Mouse (Mus musculus): ENCODE data around the gene Pde4b.

Gene Pde4b

DNA sequence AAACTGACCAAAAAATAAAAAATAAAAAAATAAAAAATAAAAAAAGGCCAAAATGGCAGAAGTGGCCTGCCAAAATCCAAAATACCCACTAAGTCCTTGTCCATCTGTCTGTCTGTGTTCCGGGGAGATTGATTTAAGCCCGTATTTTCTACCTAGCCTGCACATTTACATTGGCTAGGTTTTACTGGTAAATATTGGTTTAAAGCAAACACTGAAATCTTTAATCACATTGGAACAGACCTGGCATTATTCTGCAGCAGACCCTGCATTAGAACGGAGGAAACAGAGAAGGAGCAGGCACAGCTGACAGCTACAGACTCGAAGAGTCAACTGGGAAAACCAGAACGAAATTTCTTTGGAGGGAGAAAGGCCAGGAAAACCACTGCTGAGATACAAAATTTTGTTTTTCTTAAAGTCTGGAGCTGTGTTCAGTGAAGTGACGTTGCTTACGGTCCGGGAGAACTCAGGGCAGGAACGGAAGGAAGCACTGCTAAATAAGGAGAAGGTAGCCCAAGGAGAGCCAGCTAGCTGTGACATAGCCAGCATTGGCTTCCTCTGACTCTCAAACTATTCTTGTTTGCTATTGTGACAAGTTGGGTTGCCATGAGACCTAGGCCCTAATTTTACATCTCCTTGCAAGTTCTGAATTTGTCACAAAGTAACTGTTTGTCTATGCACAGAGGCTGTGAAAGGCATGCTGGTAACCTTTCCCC, 470.3 kb downstream of the Pde4b start:
- no peak for DNase-seq

DNA sequence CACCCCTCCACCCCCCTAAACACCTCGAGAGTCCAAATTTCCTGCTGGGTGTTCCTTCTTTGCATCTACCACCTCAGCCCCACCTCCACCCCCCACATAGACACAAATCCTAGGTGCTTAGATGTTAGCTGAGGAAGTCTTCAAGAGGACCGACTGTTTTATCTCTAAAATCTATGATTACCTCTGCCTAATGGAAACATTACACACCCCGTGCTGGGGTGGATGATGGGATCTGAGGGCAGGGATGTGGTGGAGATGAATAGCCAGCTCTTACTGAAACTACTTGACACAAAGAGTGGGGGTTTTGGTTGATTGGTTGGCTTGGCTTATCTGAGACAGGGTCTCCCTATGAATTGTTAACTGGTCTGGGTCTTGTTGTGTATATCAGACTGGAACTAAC, 471.0 kb downstream of the Pde4b start:
- no peak for DNase-seq

GRCm38 (mm10) chr4:102560676-102561280, 473.4 kb downstream of the Pde4b start:
- DNase-seq: no peak

DNA sequence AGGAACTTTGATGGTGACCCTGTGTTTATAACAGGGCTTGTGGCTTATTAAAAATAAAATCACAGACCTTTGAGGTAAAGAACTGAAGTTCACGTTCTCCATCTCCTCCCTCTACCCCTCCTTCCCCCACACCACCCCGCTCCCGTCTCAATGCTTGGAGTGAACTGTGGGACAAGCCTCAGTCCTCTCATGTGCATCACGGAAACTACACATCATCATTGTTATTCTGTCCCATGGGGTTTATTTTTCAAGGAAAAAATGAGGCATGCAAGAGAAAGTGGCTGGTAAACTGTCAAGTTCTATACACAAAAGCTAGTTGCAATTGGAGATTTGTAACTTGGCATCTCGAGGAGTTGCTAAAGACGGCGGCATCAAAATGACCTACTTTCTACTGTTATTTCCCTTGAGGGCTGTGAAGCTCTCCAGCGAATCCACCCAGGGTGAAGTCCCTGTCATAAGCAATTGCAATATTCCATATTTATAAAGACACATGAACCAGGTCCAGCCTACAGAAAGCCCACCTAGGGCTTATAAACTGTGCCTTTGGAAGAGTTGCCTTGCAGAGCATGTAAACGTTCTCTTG, 476.0 kb downstream of the Pde4b start:
- DNase-seq: no peak

DNA sequence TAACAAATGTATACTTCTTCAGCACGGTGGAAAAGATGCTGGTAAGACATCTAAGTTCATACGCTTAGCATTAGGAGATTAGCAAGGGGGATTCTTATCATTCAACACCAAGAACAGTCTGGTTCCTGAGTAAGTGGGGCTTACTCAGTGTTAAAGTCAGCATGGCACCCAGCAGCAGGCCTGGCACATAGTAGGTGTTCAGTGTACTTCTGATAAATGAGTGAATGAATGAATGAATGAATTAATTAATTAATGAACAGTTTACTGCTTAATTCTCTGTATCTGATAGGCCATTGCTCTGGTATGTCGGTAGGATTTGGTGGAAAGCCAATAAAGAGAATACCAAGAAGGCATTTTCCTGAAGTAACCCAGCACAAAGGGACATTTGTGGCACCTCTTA, 476.9 kb downstream of the Pde4b start:
- no peak for DNase-seq

GRCm38 (mm10) chr4:102566421-102566820, 479.1 kb downstream of the Pde4b start:
- DNase-seq: no peak

- no peak for DNase-seq
Observed at GRCm38 (mm10) chr4:102567111-102567510, 479.8 kb downstream of the Pde4b start.

DNA sequence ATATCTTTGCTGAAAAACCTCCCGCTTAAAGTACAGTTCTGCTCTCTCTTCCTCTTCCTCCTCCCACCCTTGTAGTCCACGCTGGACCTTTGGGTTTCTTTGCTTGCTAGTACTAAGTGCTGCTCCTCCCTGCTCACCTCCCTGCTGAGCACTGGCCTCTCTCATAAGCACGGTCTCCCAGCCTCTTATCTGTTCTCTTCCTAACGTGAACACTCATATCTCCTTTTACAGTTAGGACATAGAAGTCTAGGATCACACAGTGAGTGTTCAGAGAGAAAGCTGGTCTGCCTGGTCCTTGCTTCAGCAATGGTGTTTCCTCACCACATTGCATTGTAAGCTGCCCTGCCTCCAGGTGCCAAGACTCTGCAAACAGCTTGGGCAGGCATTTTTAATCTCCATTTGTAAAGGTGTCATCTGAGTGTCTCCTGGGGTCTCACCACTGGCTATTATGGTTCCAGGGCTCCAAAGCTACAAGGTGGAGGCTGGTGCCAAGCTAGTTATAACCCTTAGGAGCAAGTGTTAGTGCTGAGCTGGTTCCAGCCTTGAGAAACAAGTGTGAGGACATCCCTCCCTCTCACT, 480.4 kb downstream of the Pde4b start:
- DNase-seq: no peak

GRCm38 (mm10) chr4:102568591-102568990, 481.2 kb downstream of the Pde4b start:
- DNase-seq: no peak

DNA sequence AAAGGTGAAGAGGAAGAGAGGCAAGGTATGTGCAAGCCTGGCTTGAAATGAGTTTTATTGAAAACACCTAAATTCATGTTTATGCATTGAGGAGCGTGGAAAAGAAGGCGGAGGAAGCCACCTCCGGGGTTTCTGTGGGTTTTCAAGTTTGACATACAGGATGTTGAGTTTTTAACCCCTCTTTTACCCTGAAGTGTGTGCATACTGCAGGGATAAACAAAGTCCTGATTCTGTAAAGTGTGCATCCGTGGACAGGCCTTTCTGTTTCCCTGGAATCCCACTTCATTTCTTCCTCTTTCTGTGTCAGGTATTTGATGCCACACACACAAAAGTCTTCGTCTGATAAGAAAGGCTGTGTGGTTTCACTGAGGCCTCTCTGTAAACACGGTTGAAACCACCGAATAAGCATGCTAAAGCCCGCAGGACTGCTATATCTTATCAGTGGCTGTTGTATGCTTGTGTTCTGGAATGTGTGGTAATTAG, 481.8 kb downstream of the Pde4b start:
- DNase-seq: no peak

DNA sequence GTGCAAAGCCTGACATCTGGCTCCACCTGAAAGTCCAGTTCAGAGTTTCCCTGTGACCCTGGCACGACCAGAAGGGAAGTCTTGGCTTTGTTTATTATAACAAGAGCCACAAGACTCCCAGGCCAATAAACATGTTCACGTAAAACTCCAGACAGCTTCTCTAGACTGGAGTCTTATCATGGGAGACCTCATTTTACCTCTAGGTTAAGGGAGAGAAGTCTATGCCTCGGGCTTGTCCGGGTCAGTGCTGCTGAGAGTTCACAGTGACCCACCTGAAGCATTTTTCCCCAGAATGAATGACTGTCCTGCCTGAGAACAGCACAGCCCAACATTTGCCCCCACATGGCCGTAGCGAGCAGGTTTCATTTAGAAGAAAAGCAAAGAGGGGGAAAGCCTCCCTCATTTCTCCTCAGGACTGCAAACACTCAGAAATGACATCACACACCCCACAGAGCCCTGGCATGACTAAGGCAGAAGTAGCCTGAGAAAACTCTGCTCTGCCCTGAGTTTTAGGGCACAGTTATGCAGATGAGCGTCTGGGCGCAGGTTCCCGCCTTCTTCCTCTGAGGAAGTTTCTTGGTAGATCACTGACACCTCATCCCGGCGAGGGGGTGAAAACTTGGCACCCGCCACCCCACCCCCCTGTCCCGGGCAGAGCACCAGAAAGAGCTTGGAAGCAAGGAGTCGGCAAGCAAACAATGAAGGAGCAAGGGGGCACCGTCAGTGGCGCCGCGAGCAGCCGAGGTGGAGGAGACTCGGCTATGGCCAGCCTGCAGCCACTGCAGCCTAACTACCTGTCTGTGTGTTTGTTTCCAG, 482.8 kb downstream of the Pde4b start:
- DNase-seq: peak; percentile 12

- DNase-seq: no peak
Observed at GRCm38 (mm10) chr4:102570766-102571411, 483.5 kb downstream of the Pde4b start.

DNA sequence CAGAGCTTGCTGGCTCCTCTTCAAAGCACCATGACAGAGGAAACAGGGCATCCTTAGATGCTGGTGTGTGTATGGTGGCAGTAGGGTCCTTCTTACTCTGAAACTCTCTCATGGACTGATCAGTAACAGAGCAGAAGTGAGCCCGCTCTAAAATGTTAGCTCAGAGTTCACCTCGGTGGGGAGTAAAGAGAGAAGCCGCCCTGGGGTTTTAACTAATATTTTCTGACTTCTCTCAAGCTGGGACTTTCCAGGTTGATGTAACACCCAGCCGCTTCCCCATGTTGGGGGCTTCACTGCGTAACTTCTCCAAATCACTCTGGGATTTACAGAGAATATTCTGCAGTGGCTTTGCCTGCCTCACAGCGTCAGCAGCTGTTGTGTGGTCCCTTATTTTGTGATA, 484.7 kb downstream of the Pde4b start:
- DNase-seq: no peak

DNA sequence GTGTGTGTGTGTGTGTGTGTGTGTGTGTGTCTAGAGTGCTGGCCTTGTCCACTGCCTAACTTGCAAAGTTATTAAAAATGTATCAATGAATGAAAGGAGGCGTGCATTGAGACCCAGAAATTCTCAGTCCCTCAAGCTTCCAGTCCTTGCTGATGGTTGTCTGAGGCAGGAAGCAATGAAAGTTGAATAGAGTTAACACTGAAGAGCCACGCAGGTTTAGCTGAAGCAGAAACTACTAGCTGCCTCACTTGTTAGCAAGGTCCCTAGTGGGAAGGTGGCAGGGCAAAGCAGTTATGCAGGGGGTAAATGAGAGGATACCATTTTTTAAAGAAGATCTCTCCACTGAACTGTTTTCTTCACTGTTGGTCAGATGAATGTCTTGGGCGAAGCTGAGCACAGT, 485.2 kb downstream of the Pde4b start:
- DNase-seq: no peak

DNA sequence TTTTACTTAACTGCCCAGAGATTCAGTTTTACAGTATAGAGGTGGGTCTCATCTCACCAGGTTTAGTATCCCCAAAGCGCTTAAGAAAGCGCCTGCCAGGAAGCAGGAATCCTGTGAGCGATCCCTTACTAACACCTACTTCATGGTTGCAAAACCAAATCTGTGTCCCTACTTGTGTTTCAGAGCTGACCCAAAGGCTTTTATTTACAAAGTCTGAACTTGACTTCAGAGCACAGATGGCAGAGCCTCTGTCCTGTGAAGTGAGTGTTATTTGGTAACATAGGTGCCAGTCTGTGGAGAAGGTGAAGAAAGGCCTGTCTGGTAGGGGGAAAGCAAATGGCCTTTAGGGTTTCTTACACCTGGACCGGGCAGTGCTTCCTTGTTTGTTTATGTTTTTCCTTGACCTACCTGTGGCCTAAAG, 486.0 kb downstream of the Pde4b start:
- DNase-seq: no peak

DNA sequence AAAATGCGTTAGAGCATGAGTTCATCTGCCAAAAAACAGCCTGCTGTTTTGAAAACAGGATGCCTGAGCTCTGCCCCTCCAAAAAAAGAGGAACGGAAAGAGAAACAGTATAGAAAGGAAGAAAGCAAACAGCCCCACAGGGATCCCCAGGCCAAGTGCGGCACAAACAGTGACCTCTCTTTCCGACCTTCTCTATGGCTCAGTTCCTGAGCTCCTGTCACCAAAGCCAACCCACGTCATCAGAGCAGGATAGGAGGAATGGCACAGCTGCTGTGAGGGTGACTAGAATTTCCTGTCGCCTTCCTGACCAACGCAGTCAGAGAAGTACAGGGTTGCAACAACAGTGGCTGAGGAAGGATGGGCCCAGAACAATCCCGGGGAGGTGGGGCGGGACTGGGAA, 486.9 kb downstream of the Pde4b start:
- DNase-seq: no peak

GRCm38 (mm10) chr4:102574666-102575254, 487.4 kb downstream of the Pde4b start:
- no peak for DNase-seq

DNA sequence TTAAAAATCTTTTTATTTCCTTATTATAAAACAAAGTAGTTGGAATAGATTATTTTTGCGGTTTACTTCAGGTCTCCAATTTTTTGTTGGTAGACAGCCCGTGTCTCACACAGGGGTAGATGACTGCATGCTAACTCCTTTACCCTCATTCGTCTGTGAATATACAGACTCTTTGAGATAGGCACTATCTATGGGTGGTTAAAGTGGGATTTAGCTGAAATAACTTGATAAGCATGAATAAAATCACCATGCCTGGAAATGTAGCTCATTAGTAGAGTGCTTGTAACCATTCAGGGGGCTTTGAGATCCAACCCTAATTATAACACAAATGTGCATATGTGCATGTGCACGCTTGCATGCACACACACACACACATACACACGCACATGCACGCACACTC, 488.8 kb downstream of the Pde4b start:
- no peak for DNase-seq

- no peak for DNase-seq
Observed at GRCm38 (mm10) chr4:102577636-102578035, 490.3 kb downstream of the Pde4b start.

GRCm38 (mm10) chr4:102579051-102579450, 491.7 kb downstream of the Pde4b start:
- no peak for DNase-seq

DNA sequence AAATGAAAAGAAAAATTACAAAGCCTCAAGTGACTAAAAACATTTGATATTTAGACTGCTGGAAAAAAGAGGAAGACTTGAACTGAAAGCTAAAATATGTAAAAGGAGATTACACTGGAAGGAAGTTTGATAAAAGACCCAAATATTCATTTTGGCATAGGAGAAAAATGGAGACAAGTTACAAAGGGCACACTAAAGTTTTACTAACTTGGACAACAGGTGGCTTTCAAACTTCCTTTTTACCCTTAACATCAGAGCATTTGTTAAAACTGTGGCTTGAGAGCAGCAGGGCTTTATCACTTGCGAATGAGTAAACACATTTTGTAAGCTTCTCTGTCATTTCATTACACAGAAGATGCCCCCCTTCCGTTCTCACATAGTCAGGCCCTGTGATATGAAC, 492.4 kb downstream of the Pde4b start:
- DNase-seq: no peak

DNA sequence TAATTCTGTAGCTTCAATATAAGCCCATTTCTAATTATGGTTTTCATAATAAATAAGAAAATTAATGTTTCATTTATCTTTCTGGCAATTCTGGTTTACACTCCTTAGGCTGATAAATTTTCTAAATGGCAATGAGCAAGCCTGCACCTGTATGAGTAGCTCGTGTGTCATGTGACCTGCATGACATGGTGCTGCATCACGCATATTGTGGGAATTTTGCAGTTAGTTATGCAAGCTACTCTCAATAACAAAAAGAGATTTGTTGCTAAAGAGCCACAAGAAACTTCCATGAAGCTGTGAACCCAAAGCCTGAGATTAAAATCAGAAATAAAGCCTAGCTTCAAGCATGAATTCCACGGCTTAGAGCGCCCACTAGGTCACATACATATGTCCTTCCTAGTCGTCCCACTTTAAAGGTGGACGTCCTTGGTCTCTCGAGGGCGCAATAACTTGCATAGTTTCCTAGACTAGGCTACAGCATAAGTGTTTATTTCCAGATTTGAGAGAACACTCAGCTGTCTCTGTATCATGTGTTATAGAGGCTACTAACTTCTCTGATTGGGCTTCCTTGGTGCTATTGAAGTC, 494.9 kb downstream of the Pde4b start:
- no peak for DNase-seq

Measured in right cerebral cortex, postnatal 14 days (tissue).